Mouse (Mus musculus) spleen, adult 2 months (tissue): ENCODE data around the gene Smok2a. TPM values are rescaled to one million over a fixed set of nuclear protein-coding genes. Genes with fewer than 3 reads are reported as not detected.

Experiments used
- polyA plus RNA-seq: library from polyadenylated mRNA; depleted of rRNA; stranded (reverse); fragments of >200 nt; gene quantifications from 2 replicates; pipeline ENCODE4 v1.2.3, GENCODE M21; 2012; rRNA removed

Gene Smok2a
- polyA plus RNA-seq, 1 experiment: not detected

Other genes starting within 250 kb of the Smok2a start
- gene Wtap, start 227.0 kb upstream of the Smok2a start, polyA plus RNA-seq: 11.7 TPM in 2 replicates
- 98.9 and 191 TPM in 2 replicates for gene Sod2, start 214.3 kb upstream of the Smok2a start, polyA plus RNA-seq
- 0.41 and 0.62 TPM in 2 replicates for gene Gpr31b, start 168.9 kb upstream of the Smok2a start, polyA plus RNA-seq
- not detected in 2 replicates for gene Tcp10b, start 160.1 kb upstream of the Smok2a start, polyA plus RNA-seq
- 0.05 TPM in 1 of 2 replicates, not detected in the other for gene Unc93a, start 89.4 kb upstream of the Smok2a start, polyA plus RNA-seq
- not detected in 2 replicates for gene Smok2b, start 9.1 kb downstream of the Smok2a start, polyA plus RNA-seq
- not detected in 2 replicates for gene Tcp10c, start 133.4 kb downstream of the Smok2a start, polyA plus RNA-seq